Mouse (Mus musculus) embryonic facial prominence, embryonic 14.5 days (tissue): ENCODE measurements around the gene Rad51b. TPM values are rescaled to one million over a fixed set of nuclear protein-coding genes. Genes with fewer than 3 reads are reported as not detected.

Experiments used
- ATAC-seq: fragments of 200-750 bp; cut with Nextera tagmentation; 2 replicates; pipeline ENCODE4 v1.8.0; 2017; ENCODE audit warnings: low read depth, moderate number of reproducible peaks, moderate TSS enrichment
- DNase-seq: peaks from one replicate; pipeline ENCODE4 v3.0.0-alpha.2; 2015; ENCODE audit warnings: low spot score
- H3K27ac ChIP-seq: fragments of 300-500 bp; sonication (generic); replicated peaks from 2 replicates; pipeline ENCODE4 v1.5.1; 2014; ENCODE audit warnings: low read depth, mild to moderate bottlenecking, low read length, moderate library complexity
- H3K27me3 ChIP-seq: fragments of 300-500 bp; sonication (generic); replicated peaks from 2 replicates; pipeline ENCODE4 v1.6.1; 2014; ENCODE audit warnings: low read length; ENCODE audit not compliant: control insufficient read depth, insufficient read depth
- H3K36me3 ChIP-seq: fragments of 300-500 bp; sonication (generic); 2 replicates; pipeline ENCODE4 v1.6.1; 2014; ENCODE audit warnings: low read length, mixed read lengths; ENCODE audit not compliant: control insufficient read depth, insufficient read depth
- H3K4me1 ChIP-seq: fragments of 300-500 bp; sonication (generic); 2 replicates; pipeline ENCODE4 v1.6.1; 2014; ENCODE audit warnings: antibody characterized with exemption, low read length; ENCODE audit not compliant: control insufficient read depth, insufficient read depth
- H3K4me2 ChIP-seq: fragments of 300-500 bp; sonication (generic); 2 replicates; pipeline ENCODE4 v1.6.1; 2014; ENCODE audit warnings: low read depth, mild to moderate bottlenecking, low read length, moderate library complexity, mixed read lengths
- H3K4me3 ChIP-seq: fragments of 300-500 bp; sonication (generic); 2 replicates; pipeline ENCODE4 v1.5.1; 2014; ENCODE audit warnings: low read depth, mild to moderate bottlenecking, low read length
- H3K9ac ChIP-seq: fragments of 300-500 bp; sonication (generic); 2 replicates; pipeline ENCODE4 v1.6.1; 2014; ENCODE audit warnings: low read depth, mild to moderate bottlenecking, low read length, moderate library complexity, mixed read lengths
- H3K9me3 ChIP-seq: fragments of 300-500 bp; sonication (generic); 2 replicates; pipeline ENCODE4 v1.6.1; 2016; ENCODE audit warnings: low read length; ENCODE audit not compliant: control insufficient read depth
- WGBS: fragments of 180-500 bp; shearing (Covaris S2); extraction: QIAGEN DNeasy Blood & Tissue Kit; methylation state at CpG from one replicate; pipeline ENCODE4 v1.1.7; 2014; 5-methylcytosine and 5-hydroxymethylcytosine counted together
- polyA plus RNA-seq: library from polyadenylated mRNA; unstranded; fragments of >200 nt; fragmentation: Nextera tagmentation; extraction: Ambion mirVana; gene quantifications from 2 replicates; pipeline ENCODE4 v1.2.1, GENCODE M21; 2014

Rad51b gene
- polyA plus RNA-seq, 1 experiment from 2014 or later = 5.1 TPM

GRCm38 (mm10) chr12:79511454-79512204 is 214.5 kb downstream of the Rad51b start:
- peaks cover 47% of the 10 kb centered on the region for H3K4me1 ChIP-seq
- H3K9ac ChIP-seq = no peak overlapping the region; the same call in 1 of the 2 replicates
- no peaks in the 10 kb centered on the region for H3K27me3 ChIP-seq
- peak; percentile 91 for DNase-seq
- ATAC-seq = peak; percentile 76
- no peak overlapping the region for H3K4me3 ChIP-seq
- no peaks in the 10 kb centered on the region for H3K36me3 ChIP-seq
- 27% methylated on average over 11 of the region's 11 CpGs for WGBS
- H3K4me2 ChIP-seq = peak overlapping the region; percentile 1; the same call in 1 of the 2 replicates
- H3K27ac ChIP-seq = peak overlapping the region; percentile 92
- no peaks in the 10 kb centered on the region for H3K9me3 ChIP-seq

GRCm38 (mm10) chr12:79512205-79512886 is 215.3 kb downstream of the Rad51b start:
- H3K36me3 ChIP-seq = no peaks in the 10 kb centered on the region
- no peak for DNase-seq
- ATAC-seq = no peak
- H3K4me3 ChIP-seq = no peak overlapping the region
- H3K27me3 ChIP-seq = no peaks in the 10 kb centered on the region
- 60% methylated on average over 10 of the region's 10 CpGs for WGBS
- no peak overlapping the region for H3K9ac ChIP-seq
- peak overlapping the region; percentile 92 for H3K27ac ChIP-seq
- H3K9me3 ChIP-seq = no peaks in the 10 kb centered on the region
- peaks cover 40% of the 10 kb centered on the region for H3K4me1 ChIP-seq
- H3K4me2 ChIP-seq = peak overlapping the region; percentile 1; the same call in 1 of the 2 replicates

- H3K9ac ChIP-seq = no peak overlapping the region
- H3K27ac ChIP-seq = peak overlapping the region; percentile 92; the same call in 1 of the 2 replicates
- no peak for ATAC-seq
- no peak overlapping the region for H3K4me3 ChIP-seq
- peaks cover 32% of the 10 kb centered on the region for H3K4me1 ChIP-seq
- H3K4me2 ChIP-seq = no peak overlapping the region
- 87% methylated on average over 5 of the region's 5 CpGs for WGBS
- H3K27me3 ChIP-seq = no peaks in the 10 kb centered on the region
- no peaks in the 10 kb centered on the region for H3K9me3 ChIP-seq
- no peak for DNase-seq
- H3K36me3 ChIP-seq = no peaks in the 10 kb centered on the region
These were observed 216.1 kb downstream of the Rad51b start for GRCm38 (mm10) chr12:79512982-79513681.

- Histone ChIP-seq H3K9ac (no peak overlapping the region), H3K27me3 (no peaks in the 10 kb centered on the region), H3K4me2 (no peak overlapping the region), H3K27ac (peak overlapping the region; percentile 45; the same call in 1 of the 2 replicates), H3K9me3 (no peaks in the 10 kb centered on the region), H3K36me3 (no peaks in the 10 kb centered on the region), H3K4me3 (no peak overlapping the region), H3K4me1 (peaks cover 32% of the 10 kb centered on the region)
- no peak for ATAC-seq
- peak; percentile 48 for DNase-seq
- 86% methylated on average over 3 of the region's 3 CpGs for WGBS
These were observed 217.6 kb downstream of the Rad51b start for GRCm38 (mm10) chr12:79514680-79515079.

GRCm38 (mm10) chr12:79522374-79522773 is 225.3 kb downstream of the Rad51b start:
- no peak overlapping the region for H3K4me3 ChIP-seq
- DNase-seq (peak; percentile 32), ATAC-seq (no peak)
- no peaks in the 10 kb centered on the region for H3K36me3 ChIP-seq
- no peak overlapping the region for H3K9ac ChIP-seq
- WGBS = 24% methylated on average over 1 of the region's 1 CpGs
- H3K4me2 ChIP-seq = no peak overlapping the region
- peak overlapping the region; percentile 13 for H3K27ac ChIP-seq
- no peaks in the 10 kb centered on the region for H3K9me3 ChIP-seq
- peaks cover 8% of the 10 kb centered on the region; the same call in 1 of the 2 replicates for H3K4me1 ChIP-seq
- H3K27me3 ChIP-seq = no peaks in the 10 kb centered on the region

- Histone ChIP-seq H3K4me3 (no peak overlapping the region), H3K4me2 (no peak overlapping the region), H3K4me1 (peaks cover 11% of the 10 kb centered on the region), H3K36me3 (no peaks in the 10 kb centered on the region), H3K9ac (no peak overlapping the region), H3K27me3 (no peaks in the 10 kb centered on the region), H3K27ac (peak overlapping the region; percentile 50), H3K9me3 (no peaks in the 10 kb centered on the region)
- peak; percentile 24 for DNase-seq
- WGBS = 63% methylated on average over 14 of the region's 14 CpGs
- ATAC-seq = peak; percentile 38; the same call in 1 of the 2 replicates
These were observed 228.1 kb downstream of the Rad51b start for GRCm38 (mm10) chr12:79524941-79525871.

GRCm38 (mm10) chr12:79525872-79526271 is 228.8 kb downstream of the Rad51b start:
- no peak for ATAC-seq
- H3K27me3 ChIP-seq = no peaks in the 10 kb centered on the region
- no peaks in the 10 kb centered on the region for H3K36me3 ChIP-seq
- 63% methylated on average over 8 of the region's 8 CpGs for WGBS
- DNase-seq = peak; percentile 84
- H3K4me1 ChIP-seq = peaks cover 16% of the 10 kb centered on the region
- no peak overlapping the region for H3K4me3 ChIP-seq
- H3K27ac ChIP-seq = 0 out of 2 replicates have a peak overlapping the region, but pooled peaks have one; percentile 6
- H3K4me2 ChIP-seq = no peak overlapping the region
- H3K9me3 ChIP-seq = no peaks in the 10 kb centered on the region
- no peak overlapping the region for H3K9ac ChIP-seq
